Mouse (Mus musculus): ENCODE data around the gene Grap2. TPM values are rescaled to one million over a fixed set of nuclear protein-coding genes. Genes with fewer than 3 reads are reported as not detected.

Gene Grap2
- polyA plus RNA-seq, 1 experiment from 2014 or later = 0.97 TPM

Small RNAs within 50 kb of the gene (microRNA-seq; reads per million reads assigned to microRNA genes)
- gene Mir6957 (ENCODE audit: borderline number of aligned reads) = not detected

Other genes with a start within 250 kb of the Grap2 start
- 0.10 TPM in 1 of 2 replicates, not detected in the other for gene Enthd1, start 7.4 kb upstream of the Grap2 start, polyA plus RNA-seq (2014; fragmentation: Nextera tagmentation; extraction: Ambion mirVana)
- gene Fam83f, start 99.3 kb downstream of the Grap2 start, polyA plus RNA-seq (2014; fragmentation: Nextera tagmentation; extraction: Ambion mirVana) = 2.2 and 2.9 TPM in 2 replicates
- 12.5 and 16.1 TPM in 2 replicates for gene Tnrc6b, start 138.7 kb downstream of the Grap2 start, polyA plus RNA-seq (2014; fragmentation: Nextera tagmentation; extraction: Ambion mirVana)